Mouse (Mus musculus): ENCODE data around the gene Tcp11.

GRCm38 (mm10) chr17:28123627-28124026 is 43.2 kb upstream of the Tcp11 start:
- TF ChIP-seq CTCF (IDR thresholded peaks at IDR 0.05; ENCODE audit: control insufficient read depth, insufficient read depth, low read length) (no peak), POLR2A (IDR thresholded peaks at IDR 0.05; ENCODE audit: borderline replicate concordance, control insufficient read depth, low read depth, low read length) (no peak)
